Mouse (Mus musculus) cerebellum, adult 2 months (tissue): ENCODE measurements at regions not wholly inside any gene's neighbourhood (a gene's known extent, or its start where the extent isn't known, plus 50 kb on each side); places are given as distances from the start of the nearest gene placed in this dataset.

Source experiments
- DNase-seq, 2 experiments: peaks; one replicate each; pipeline ENCODE4 v3.0.0; 2021
- H3K27ac ChIP-seq: fragments of 200-500 bp; 2 replicates; pipeline ENCODE4 v1.5.1; 2012; ENCODE audit warnings: low read length, control low read depth, inconsistent platforms; ENCODE audit not compliant: insufficient read depth
- H3K27me3 ChIP-seq: fragments of 200-500 bp; 2 replicates; pipeline ENCODE4 v1.6.1; 2012; ENCODE audit warnings: inconsistent platforms, mild to moderate bottlenecking, low read length, moderate library complexity; ENCODE audit not compliant: control insufficient read depth, insufficient read depth
- H3K4me1 ChIP-seq: fragments of 200-500 bp; 2 replicates; pipeline ENCODE4 v1.6.1; 2011; ENCODE audit warnings: low read length; ENCODE audit not compliant: control insufficient read depth, insufficient read depth
- H3K4me3 ChIP-seq: fragments of 200-500 bp; replicated peaks from 2 replicates; pipeline ENCODE3; 2011; ENCODE audit warnings: mild to moderate bottlenecking, low read depth, low read length, control low read depth; ENCODE audit not compliant: insufficient read depth
- CTCF ChIP-seq: fragments of 200-500 bp; IDR thresholded peaks from 2 replicates; pipeline ENCODE4 v1.5.1; 2011; ENCODE audit warnings: low read depth, mild to moderate bottlenecking, control low read depth, low read length, moderate library complexity, borderline replicate concordance; ENCODE audit not compliant: insufficient read depth
- POLR2A ChIP-seq: fragments of 200-500 bp; IDR thresholded peaks from 2 replicates; pipeline ENCODE4 v1.6.1; 2011; ENCODE audit warnings: low read length, control low read depth, borderline replicate concordance; ENCODE audit not compliant: insufficient read depth
- WGBS: fragments of 180-500 bp; shearing (Covaris S2); methylation state at CpG from one replicate; pipeline ENCODE4 v1.1.7; 2018; 5-methylcytosine and 5-hydroxymethylcytosine counted together

DNA sequence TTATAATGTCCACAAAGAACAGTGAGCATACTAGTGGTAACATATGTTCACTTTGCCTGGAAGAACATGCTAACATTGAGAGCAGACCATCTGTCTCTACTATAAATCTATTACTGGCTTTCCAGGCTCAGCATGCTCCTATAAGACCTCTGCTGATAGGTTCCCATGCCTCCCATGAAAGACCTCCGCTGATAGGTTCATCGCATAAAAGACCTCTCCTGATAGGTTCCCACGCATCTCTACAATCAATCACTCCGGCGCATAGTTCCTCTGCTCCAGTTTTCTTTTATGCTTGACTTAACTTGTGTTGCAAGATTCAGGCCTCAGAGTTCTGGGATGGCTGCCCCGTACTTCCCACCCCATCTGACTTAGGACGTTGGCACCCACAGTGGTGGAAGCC is 65.1 kb upstream of the Enpp6 start:
- 55% methylated on average over 7 of the region's 7 CpGs for WGBS
- no peak for DNase-seq
- no peak overlapping the region for H3K4me3 ChIP-seq
- TF ChIP-seq CTCF (no peak), POLR2A (no peak)
- H3K4me1 ChIP-seq = no peaks in the 10 kb centered on the region
- no peaks in the 10 kb centered on the region for H3K27me3 ChIP-seq
- no peak overlapping the region for H3K27ac ChIP-seq

DNA sequence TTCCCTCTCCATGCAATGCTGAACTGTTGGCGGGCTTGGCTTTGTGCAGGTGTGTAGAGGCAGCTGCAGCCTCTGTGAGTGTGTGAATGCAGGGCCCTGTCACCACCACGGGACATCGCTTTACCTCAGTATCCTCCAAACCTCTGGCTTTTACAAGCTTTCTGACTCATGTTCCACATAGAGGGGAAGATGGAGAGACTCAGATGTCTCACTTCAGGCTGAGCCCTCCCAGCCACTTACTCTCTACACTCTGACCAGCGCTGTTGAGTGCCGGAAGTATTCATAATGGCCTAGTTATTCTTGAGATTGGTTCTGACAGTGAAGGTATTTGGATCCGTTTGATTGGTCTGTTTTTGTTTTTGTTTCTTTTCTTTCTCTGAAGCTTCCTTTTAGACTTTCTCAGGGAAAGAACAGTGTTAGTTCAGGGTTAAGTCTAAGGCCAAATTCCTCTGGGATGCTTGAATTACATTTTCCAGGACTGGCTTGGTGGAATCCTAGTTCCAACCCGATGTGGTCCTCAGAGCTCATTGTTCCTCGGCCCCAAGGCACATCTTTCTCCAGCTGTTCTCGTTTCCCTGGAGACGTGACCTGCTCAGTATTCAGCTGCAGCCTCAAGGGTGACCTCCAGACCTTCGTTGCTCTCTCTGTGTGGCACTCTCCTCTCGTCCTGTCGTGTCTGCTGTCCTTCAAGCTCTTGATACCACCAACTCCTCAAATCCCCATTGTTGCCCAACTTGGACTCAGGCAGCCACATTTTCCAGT is 61.7 kb upstream of the Enpp6 start:
- DNase-seq = peak in 1 of 2 experiments; percentile 11
- no peaks in the 10 kb centered on the region for H3K27me3 ChIP-seq
- WGBS = 19% methylated on average over 13 of the region's 13 CpGs
- H3K4me1 ChIP-seq = no peaks in the 10 kb centered on the region
- H3K27ac ChIP-seq = no peak overlapping the region
- TF ChIP-seq CTCF (no peak), POLR2A (no peak)
- no peak overlapping the region for H3K4me3 ChIP-seq

DNA sequence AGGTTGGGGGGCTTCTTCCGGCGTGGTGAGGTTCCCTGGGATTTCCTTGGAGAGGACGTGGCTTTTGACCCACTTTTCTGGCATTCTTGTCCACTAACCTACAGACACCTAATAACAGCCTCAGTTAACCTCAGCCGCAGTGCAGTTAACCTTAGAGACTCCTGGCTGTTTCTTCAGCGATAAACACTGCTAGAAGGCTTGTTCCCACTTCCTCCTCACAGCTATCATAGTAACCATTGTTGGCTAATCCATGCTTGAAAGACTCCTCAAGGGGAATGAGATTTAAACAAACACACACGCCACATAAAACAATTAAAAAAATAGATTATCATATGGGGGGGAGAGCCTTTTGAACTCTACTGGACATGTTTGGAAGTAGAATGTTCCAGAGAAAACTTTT is 58.0 kb upstream of the Enpp6 start:
- TF ChIP-seq POLR2A = no peak
- TF ChIP-seq CTCF = no peak
- no peak overlapping the region for H3K27ac ChIP-seq
- H3K4me3 ChIP-seq = no peak overlapping the region
- no peaks in the 10 kb centered on the region for H3K4me1 ChIP-seq
- DNase-seq = no peak
- H3K27me3 ChIP-seq = no peaks in the 10 kb centered on the region
- 81% methylated on average over 6 of the region's 6 CpGs for WGBS

GRCm38 (mm10) chr8:46929678-46930077 is 57.0 kb upstream of the Enpp6 start:
- WGBS = 75% methylated on average over 6 of the region's 6 CpGs
- TF ChIP-seq POLR2A (no peak), CTCF (no peak)
- no peak for DNase-seq
- Histone ChIP-seq H3K27ac (no peak overlapping the region), H3K4me1 (no peaks in the 10 kb centered on the region), H3K4me3 (no peak overlapping the region), H3K27me3 (no peaks in the 10 kb centered on the region)

DNA sequence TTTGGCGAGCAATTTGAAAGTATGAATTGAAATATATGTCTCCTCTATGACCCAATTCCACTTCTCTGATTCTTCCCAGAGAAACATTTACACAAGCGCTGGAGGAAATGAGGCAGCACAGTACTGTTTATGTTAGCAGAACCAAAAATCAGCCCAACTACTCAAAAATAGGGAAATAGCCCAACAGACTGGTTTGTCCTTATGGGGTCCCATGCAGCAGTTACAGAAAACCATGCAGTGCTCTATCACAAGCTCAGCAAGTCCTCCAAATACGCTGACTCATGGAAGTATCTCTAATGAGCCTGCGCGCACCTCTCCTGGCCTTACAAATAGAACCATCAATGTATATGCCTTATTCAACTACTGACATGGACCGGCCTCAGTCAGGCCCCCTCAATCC is 55.4 kb upstream of the Enpp6 start:
- DNase-seq = no peak
- Histone ChIP-seq H3K27me3 (no peaks in the 10 kb centered on the region), H3K4me3 (no peak overlapping the region), H3K27ac (no peak overlapping the region), H3K4me1 (no peaks in the 10 kb centered on the region)
- WGBS = 93% methylated on average over 6 of the region's 6 CpGs
- TF ChIP-seq CTCF (no peak), POLR2A (no peak)

GRCm38 (mm10) chr8:46933256-46933655 is 53.4 kb upstream of the Enpp6 start:
- no peaks in the 10 kb centered on the region for H3K27me3 ChIP-seq
- no peak for DNase-seq
- TF ChIP-seq POLR2A (no peak), CTCF (no peak)

DNA sequence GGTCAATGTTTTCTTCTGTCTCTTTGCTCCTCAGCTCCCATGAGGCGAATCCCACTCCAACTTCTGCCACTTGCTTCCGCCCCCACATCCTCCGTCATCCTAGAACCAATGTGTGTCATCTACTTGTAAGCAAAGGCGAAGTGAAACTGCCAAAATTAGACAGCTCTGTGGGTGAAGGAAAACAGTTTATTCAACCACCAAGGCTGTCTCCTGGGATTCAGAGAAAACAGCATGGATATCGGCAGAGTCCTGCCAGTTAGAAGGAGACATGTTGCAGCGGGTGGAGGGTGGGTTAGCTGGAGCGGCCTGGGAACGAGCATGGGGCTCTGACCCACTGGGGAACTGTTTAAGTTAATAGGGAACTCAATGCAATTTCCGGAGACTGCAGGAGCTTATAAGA is 52.4 kb upstream of the Enpp6 start:
- Histone ChIP-seq H3K27me3 (no peaks in the 10 kb centered on the region), H3K4me3 (no peak overlapping the region), H3K27ac (no peak overlapping the region), H3K4me1 (no peaks in the 10 kb centered on the region)
- no peak for TF ChIP-seq POLR2A
- no peak for TF ChIP-seq CTCF
- WGBS = 84% methylated on average over 9 of the region's 9 CpGs
- no peak for DNase-seq

More at GRCm38 (mm10) chr8:46933256-46933655, 53.4 kb upstream of the Enpp6 start:
- no peak overlapping the region for H3K4me3 ChIP-seq
- H3K4me1 ChIP-seq = no peaks in the 10 kb centered on the region
- no peak overlapping the region for H3K27ac ChIP-seq

DNA sequence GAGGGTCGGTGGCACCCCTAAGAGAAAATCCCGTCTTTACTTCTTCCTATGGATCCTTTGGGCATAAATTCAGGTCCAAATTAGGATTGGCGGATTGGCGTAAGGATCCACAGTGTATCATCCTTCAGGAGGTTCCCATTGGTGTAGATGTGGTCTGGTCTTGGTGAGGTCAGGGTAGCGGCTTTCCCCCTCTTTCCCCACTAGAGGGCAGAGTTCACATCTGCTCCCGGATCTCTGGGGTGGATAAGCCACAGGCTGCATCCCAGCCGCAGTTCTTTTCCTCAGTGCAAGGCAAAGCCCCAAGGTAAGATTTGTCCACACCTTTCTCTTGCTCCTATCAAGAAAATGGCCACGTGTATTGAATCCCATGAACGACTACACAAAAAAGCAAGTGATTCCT is 51.8 kb upstream of the Enpp6 start:
- Histone ChIP-seq H3K27me3 (no peaks in the 10 kb centered on the region), H3K4me3 (no peak overlapping the region), H3K4me1 (no peaks in the 10 kb centered on the region), H3K27ac (no peak overlapping the region)
- peak; percentile 50 to 54 for DNase-seq
- 20% methylated on average over 9 of the region's 9 CpGs for whole genome bisulfite sequencing
- TF ChIP-seq CTCF (peak; percentile 70; the same call in 1 of the 2 replicates), POLR2A (no peak)
